Mouse (Mus musculus): Measurements from ENCODE around the gene Hdac4.

DNA sequence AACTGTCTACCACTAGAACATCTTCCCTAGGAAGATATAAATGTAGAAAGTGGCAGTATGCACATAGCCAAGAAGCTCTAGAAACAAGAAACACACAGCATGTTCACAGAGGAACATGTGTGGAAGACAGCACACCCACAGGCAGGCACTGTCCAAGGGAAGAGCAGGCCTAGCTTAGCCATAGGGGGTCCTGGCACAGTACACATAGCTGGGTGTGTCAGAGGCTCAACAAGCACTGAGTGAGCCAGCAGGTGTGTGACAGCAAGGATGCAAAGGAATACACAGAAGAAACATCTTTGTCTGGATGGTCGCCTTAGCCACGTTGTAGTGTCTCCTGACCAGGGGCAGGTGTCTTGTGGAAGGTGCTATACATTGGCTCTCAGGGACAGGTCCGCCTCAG is 132.2 kb downstream of the Hdac4 start:
- TF ChIP-seq CTCF (IDR thresholded peaks at IDR 0.05; ENCODE audit: low read depth, low read length): no peak
- TF ChIP-seq POLR2A (IDR thresholded peaks at IDR 0.05; ENCODE audit: borderline replicate concordance, low read depth, low read length): no peak

Data from bone marrow macrophage, adult 2 months (primary cell).